Mouse (Mus musculus): ENCODE data around the gene Vps11. TPM values are rescaled to one million over a fixed set of nuclear protein-coding genes. Genes with fewer than 3 reads are reported as not detected.
A peak's percentile ranks its signal among the peaks of the same experiment; 100 is the strongest.
"Not testable (repeated sequence)": the region's sequence is repeated elsewhere in the genome, so short reads cannot be mapped to it uniquely, and the experiment has no call there.

Gene Vps11
- total RNA-seq, 2 experiments from 2014 or later: 7.7 to 7.8 TPM

DNA sequence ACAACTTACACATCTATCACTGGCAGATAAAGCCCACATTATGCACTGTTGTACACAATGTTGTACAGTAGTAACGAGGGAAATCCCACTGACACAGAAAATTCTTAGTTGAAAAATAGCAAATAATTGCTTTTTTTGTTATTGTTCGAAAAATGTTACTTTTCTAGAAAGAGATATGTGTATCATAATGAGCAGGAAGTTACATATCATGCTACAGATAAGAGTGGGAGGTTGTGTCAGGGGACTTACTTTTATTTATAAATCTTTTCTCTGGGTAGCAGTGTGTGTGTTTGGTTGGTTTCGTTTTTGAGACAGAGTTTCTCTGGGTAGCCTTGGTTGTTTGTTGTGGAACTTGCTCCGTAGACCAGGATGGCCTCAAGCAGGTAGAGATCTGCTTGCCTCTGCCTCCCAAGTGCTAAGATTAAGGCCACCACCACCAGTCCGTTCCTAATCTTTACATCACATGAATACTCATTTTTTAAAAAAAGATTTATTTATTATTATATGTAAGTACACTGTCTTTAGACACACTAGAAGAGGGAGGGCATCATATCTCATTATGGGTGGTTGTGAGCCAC is 16.8 kb upstream of the Vps11 start:
- no peak for ATAC-seq (replicated peaks; ENCODE audit: low FRiP score, poor library complexity, severe bottlenecking)

DNA sequence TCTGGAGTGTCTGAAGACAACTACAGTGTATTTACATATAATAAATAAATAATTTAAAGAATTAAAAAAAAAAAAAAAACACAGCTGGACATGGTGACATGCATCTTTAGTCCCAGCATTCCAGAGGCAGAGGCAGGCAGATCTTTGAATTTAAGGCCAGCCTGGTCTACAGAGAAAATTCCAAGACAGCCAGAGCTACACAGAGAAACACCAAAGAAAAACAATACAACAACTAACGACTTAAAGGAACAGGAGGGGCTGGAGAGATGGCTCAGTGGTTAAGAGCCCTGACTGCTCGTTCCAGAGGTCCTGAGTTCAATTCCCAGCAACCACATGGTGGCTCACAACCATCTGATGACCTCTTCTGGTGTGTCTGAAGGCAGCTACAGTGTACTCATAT is 15.9 kb upstream of the Vps11 start:
- ATAC-seq (replicated peaks; ENCODE audit: low FRiP score, poor library complexity, severe bottlenecking): not testable (repeated sequence)

- no peak for ATAC-seq (replicated peaks; ENCODE audit: low FRiP score, poor library complexity, severe bottlenecking)
These were observed 14.7 kb upstream of the Vps11 start for GRCm38 (mm10) chr9:44376141-44376540.

DNA sequence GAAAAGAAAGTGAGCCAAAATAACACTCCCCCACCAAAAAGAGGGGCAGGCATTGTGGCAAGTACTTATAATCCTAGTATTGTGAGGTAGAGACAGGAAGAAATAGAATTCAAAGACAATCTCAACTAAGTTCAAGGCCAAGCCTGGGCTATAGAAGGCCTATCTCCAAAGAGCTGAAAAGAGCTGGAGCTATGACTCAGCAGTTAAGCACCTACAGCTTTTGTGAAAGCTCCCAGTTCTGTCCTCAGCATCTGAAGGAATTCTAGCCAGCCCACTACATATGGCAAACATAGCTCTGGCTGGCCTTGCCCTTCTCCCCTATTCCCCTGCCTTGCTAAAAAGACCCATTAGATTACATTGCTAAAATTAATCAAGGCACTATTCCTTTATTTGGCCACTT is 11.9 kb upstream of the Vps11 start:
- peak; percentile 70 for ATAC-seq (replicated peaks; ENCODE audit: low FRiP score, poor library complexity, severe bottlenecking)

DNA sequence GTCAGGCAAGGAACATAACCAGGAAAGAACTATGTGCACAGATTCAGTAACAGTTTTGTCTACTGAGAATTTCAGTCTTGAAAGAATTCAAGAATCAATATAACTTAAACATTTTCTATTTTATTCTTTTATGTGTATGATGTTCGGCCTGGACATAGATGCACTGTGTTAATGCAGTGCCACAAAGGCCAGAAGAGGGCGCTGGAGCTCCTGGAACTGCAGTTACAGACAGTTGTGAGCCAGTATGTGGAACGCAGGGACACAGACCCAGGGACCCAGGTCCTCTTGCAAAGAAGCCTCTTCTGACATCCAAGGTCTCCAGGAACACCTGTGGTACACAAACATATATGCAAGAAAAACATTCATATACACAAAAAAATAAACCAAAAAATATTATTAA is 3.0 kb upstream of the Vps11 start:
- ATAC-seq (replicated peaks; ENCODE audit: low FRiP score, poor library complexity, severe bottlenecking): no peak

DNA sequence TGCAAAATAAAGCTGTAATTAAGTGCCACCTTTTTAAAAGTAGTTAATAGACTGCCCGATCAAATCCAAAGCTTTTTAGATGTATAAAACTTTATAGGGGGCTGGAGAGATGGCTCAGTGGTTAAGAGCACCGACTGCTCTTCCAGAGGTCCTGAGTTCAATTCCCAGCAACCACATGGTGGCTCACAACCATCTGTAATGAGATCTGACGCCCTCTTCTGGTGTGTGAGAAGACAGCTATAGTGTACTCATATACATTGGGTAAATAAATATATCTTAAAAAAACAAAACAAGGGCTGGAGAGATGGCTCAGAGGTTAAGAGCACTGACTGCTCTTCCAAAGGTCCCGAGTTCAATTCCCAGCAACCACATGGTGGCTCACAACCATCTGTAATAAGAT is 461 bp upstream of the Vps11 start:
- not testable (repeated sequence) for ATAC-seq (replicated peaks; ENCODE audit: low FRiP score, poor library complexity, severe bottlenecking)

DNA sequence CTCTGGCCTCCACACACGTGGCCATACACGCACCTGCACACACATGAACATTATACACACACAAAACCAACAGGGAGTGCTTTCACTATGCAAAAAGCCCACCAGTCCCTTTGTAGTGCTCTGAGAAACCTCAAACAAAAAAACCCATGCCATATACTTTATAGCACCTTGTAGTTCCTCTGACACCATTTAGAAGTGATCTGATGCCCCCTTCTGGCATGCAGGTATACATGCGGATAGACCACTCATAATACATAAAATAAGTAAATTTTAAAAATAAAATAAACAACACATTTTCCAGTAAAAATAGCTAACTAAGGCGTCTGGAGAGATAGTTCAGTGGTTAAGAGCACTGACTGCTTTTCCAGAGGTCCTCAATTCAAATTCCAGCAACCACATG is 4.3 kb downstream of the Vps11 start:
- ATAC-seq (replicated peaks; ENCODE audit: low FRiP score, poor library complexity, severe bottlenecking): peak; percentile 67

- no peak for ATAC-seq (replicated peaks; ENCODE audit: low FRiP score, poor library complexity, severe bottlenecking)
These were observed 8.3 kb downstream of the Vps11 start for GRCm38 (mm10) chr9:44353142-44353541.

- ATAC-seq (replicated peaks; ENCODE audit: low FRiP score, poor library complexity, severe bottlenecking): no peak; the same call in 1 of the 2 replicates
These were observed 9.1 kb downstream of the Vps11 start for GRCm38 (mm10) chr9:44352337-44352736.

GRCm38 (mm10) chr9:44351396-44351795 is 10.1 kb downstream of the Vps11 start:
- no peak for ATAC-seq (replicated peaks; ENCODE audit: low FRiP score, poor library complexity, severe bottlenecking)

GRCm38 (mm10) chr9:44348546-44348945 is 12.9 kb downstream of the Vps11 start:
- no peak for ATAC-seq (replicated peaks; ENCODE audit: low FRiP score, poor library complexity, severe bottlenecking)

DNA sequence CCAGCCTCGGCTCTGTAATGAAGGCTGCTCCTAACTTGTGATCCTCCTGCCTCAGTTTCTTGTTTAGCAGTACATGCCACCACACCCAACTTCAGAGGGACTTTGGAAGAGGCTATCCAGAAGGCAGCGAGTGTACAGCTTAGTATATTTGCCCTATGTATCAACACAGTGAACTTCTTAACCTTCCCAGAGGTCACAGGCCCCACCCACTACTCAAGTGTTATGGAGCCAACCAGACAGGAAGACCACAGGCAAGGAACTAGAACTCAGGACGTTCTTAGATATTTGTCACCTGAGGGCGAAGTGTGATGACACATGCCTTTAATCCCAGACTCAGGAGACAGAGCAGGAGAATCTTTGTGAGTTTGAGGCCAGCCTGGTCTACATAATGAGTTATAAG is 13.8 kb downstream of the Vps11 start:
- ATAC-seq (replicated peaks; ENCODE audit: low FRiP score, poor library complexity, severe bottlenecking): no peak

DNA sequence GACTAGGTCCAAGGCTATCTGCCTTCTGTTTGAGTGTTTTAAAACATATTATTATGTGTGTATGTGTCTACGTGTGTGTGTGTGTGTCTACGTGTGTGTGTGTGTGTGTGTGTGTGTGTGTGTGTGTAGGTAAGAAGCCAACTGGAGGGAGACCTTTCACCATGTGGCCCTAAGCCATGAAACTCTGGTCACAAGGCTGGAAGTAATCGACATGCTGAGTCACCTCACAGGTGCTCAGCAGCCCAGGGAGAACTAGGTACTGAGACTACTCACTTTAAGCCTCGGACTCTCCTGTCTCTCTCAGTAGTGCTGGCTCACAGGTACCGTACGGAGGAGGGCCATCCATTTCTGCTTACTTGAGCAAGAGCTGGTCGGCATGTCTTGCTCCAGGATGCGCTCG is 14.3 kb downstream of the Vps11 start:
- ATAC-seq (replicated peaks; ENCODE audit: low FRiP score, poor library complexity, severe bottlenecking): no peak

DNA sequence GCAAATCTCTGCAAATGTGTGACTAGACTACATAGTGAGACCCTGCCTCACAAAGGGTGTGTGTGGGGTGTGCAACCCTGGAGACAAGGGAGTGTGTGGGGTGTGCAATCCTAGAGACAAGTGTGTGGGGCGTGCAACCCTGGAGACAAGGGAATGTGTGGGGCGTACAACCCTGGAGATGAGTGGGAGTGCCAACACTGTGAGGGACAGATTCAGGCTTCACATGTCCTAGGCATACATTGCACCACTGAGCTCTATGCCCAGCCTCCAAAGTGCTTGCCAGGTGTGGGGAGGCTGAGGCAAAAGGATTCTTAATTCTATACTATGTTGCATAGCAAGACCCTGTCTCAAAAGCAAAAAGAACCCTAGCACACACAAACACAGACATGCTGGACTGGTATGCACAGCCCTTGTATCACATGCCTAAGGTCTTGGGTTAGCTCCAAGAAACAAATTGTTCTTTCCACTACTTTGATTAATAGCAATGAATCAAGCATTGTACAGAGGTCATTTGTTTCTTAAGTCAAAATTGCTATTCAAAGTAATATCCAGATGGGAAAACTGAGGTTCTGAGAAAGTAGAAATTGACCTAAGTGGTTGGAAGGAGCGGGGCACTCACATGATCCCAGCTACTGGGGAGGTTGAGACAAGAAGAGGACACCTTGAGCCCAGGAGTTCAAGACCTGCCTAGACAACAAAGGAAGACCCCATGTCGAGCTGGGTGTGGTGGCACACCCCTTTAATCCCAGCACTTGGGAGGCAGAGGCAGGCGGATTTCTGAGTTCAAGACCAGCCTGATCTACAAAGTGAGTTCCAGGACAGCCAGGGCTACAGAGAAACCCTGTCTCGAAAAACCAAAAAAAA is 15.7 kb downstream of the Vps11 start:
- no peak for ATAC-seq (replicated peaks; ENCODE audit: low FRiP score, poor library complexity, severe bottlenecking)

DNA sequence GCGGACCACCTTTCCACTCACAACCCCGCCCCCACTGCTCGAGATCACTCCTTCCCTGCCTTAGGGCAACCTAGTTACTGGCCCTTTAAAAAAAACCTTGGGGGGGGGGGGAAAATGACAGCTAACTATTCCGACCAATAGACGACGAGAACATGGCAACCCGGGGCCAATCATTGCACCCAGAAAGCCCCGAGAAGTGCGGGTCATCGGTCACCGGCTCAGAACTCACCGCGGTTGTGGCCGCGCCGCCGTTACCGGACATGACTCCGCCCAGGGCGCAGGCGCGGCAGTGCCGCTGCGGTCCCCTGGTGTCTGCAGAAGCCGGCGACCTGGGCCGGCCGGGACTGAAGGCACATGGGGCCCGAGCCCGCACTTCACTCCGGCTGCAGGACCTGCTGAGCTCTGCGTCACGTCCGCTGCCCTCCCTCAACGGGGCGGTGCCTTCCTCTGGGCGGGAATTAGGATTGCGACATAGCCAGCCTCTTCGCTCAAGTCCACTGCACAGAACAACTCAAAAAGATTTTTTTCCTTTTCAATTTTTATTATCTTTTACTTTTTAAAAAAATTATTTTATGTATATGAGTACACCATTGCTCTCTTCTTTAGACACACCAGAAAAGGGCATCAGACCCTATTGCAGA is 17.6 kb downstream of the Vps11 start, which contains the start of gene Hmbs:
TSS of gene Hmbs (minus strand) at position 448 of the 641 bp plus-strand sequence.
- peak; percentile 58 for ATAC-seq (replicated peaks; ENCODE audit: low FRiP score, poor library complexity, severe bottlenecking)

GRCm38 (mm10) chr9:44343290-44343689 is 18.2 kb downstream of the Vps11 start:
- peak; percentile 57 for ATAC-seq (replicated peaks; ENCODE audit: low FRiP score, poor library complexity, severe bottlenecking)

DNA sequence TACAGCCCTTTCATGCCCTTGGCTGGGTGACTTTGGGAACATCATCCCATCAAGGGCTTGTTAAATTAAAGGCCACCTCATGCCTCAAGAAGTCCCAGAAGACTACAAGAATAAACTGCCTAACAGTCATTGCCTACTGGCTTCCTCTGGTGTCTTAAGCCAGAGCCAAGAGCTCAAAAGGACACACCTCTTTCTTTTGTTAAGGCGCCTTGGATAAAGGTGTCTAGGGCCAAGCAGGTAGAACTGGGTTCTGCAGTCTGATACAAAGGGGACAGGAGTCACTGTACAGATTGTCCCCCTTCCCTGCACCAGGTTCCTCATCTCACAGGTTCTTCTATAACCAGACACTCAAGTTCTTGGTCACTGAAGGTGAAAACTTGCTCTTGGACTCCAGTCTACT is 18.9 kb downstream of the Vps11 start:
- ATAC-seq (replicated peaks; ENCODE audit: low FRiP score, poor library complexity, severe bottlenecking): peak; percentile 10

- ATAC-seq (replicated peaks; ENCODE audit: low FRiP score, poor library complexity, severe bottlenecking): peak; percentile 66
These were observed 19.3 kb downstream of the Vps11 start for GRCm38 (mm10) chr9:44342173-44342572.

DNA sequence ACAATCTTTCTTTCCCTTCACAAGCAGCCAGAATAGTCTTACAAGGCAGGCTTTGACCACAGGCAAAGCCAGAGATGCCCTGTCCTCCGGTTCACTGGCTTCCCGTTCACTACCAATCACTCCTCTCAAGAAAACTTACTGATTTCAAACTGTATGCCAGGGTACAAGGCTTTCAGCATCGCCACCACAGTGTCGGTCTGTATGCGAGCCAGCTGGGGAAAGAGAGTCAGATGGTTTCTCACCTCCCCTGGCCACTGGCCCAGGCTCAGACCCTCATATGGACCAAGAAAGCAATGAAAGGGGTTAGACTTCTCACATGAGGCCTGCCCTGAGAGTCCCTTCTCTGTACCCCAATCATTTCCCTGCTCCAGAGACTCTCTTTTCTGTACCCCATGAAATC is 20.0 kb downstream of the Vps11 start:
- ATAC-seq (replicated peaks; ENCODE audit: low FRiP score, poor library complexity, severe bottlenecking): no peak

DNA sequence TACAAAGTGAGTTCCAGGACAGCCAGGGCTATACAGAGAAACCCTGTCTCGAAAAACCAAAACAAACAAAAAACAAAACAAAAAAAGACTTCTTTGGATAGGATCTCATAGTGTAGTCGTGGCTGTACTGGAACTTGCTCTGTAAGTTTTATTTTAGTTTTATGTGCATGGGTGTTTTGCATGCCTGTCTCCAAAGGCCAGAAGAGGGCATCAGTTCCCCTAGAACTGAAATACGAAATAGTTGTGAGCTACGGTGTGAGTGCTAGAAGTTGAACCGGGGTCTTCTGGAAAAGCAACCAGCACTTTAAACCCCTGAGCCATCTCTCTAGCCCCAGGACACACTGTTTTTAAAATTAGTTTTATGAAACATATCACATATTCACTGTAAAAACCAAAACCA is 22.9 kb downstream of the Vps11 start:
- ATAC-seq (replicated peaks; ENCODE audit: low FRiP score, poor library complexity, severe bottlenecking): no peak
